Mouse (Mus musculus) liver, postnatal 0 days (tissue): ENCODE measurements around the gene Atf7ip. TPM values are rescaled to one million over a fixed set of nuclear protein-coding genes. Genes with fewer than 3 reads are reported as not detected.

Source experiments
- ATAC-seq: fragments of 200-750 bp; cut with Nextera tagmentation; 2 replicates; pipeline ENCODE4 v1.8.0; 2017; ENCODE audit warnings: mild to moderate bottlenecking, moderate library complexity
- DNase-seq: peaks from one replicate; pipeline ENCODE4 v3.0.0-alpha.2; 2016
- H3K27ac ChIP-seq: fragments of 300-500 bp; sonication (generic); 2 replicates; pipeline ENCODE4 v1.5.1; 2014; ENCODE audit warnings: antibody characterized with exemption, moderate library complexity, mild to moderate bottlenecking, low read depth
- H3K27me3 ChIP-seq: fragments of 300-500 bp; sonication (generic); 2 replicates; pipeline ENCODE4 v1.6.1; 2014; ENCODE audit warnings: low read length, control low read depth, mixed read lengths; ENCODE audit not compliant: insufficient read depth
- H3K36me3 ChIP-seq: fragments of 300-500 bp; sonication (generic); replicated peaks from 2 replicates; pipeline ENCODE4 v1.6.1; 2014; ENCODE audit warnings: mild to moderate bottlenecking, control low read depth, low read length, moderate library complexity, mixed read lengths; ENCODE audit not compliant: insufficient read depth
- H3K4me1 ChIP-seq: fragments of 300-500 bp; sonication (generic); 2 replicates; pipeline ENCODE4 v1.6.1; 2014; ENCODE audit warnings: antibody characterized with exemption, mild to moderate bottlenecking, control low read depth; ENCODE audit not compliant: insufficient read depth
- H3K4me2 ChIP-seq: fragments of 300-500 bp; sonication (generic); 2 replicates; pipeline ENCODE4 v1.6.1; 2014; ENCODE audit warnings: low read depth, mild to moderate bottlenecking, low read length, moderate library complexity, mixed read lengths
- H3K4me3 ChIP-seq: fragments of 300-500 bp; sonication (generic); 2 replicates; pipeline ENCODE4 v1.5.1; 2014; ENCODE audit warnings: low read depth, low read length
- H3K9ac ChIP-seq: fragments of 300-500 bp; sonication (generic); replicated peaks from 2 replicates; pipeline ENCODE4 v1.6.1; 2014; ENCODE audit warnings: mild to moderate bottlenecking, moderate library complexity
- H3K9me3 ChIP-seq: fragments of 300-500 bp; sonication (generic); 2 replicates; pipeline ENCODE4 v1.6.1; 2016; ENCODE audit warnings: mild to moderate bottlenecking, control low read depth, low read length, mixed read lengths
- CTCF ChIP-seq: sonication (generic); IDR thresholded peaks from 2 replicates; pipeline ENCODE4 v1.5.1; 2016; ENCODE audit warnings: antibody characterized with exemption, low read depth
- EP300 ChIP-seq: IDR thresholded peaks from 2 replicates; pipeline ENCODE4 v1.6.1; 2016; ENCODE audit warnings: antibody characterized with exemption, low read depth, mild to moderate bottlenecking
- WGBS: fragments of 180-500 bp; shearing (Covaris S2); extraction: QIAGEN DNeasy Blood & Tissue Kit; methylation state at CpG from one replicate; pipeline ENCODE4 v1.1.7; 2014; ENCODE audit not compliant: insufficient replicate concordance; 5-methylcytosine and 5-hydroxymethylcytosine counted together
- polyA plus RNA-seq: library from polyadenylated mRNA; unstranded; fragments of >200 nt; fragmentation: Nextera tagmentation; extraction: Ambion mirVana; gene quantifications from 2 replicates; pipeline ENCODE4 v1.2.1, GENCODE M21; 2015

Gene Atf7ip
- polyA plus RNA-seq, 1 experiment from 2014 or later, result 6.6 TPM

GRCm38 (mm10) chr6:136631945-136632534 is 126.1 kb downstream of the Atf7ip start:
- no peak overlapping the region for H3K4me3 ChIP-seq
- no peak for DNase-seq
- H3K9ac ChIP-seq, result no peak overlapping the region
- H3K4me1 ChIP-seq, result peaks cover 6% of the 10 kb centered on the region
- no peak for TF ChIP-seq CTCF
- TF ChIP-seq EP300, result no peak
- no peaks in the 10 kb centered on the region for H3K9me3 ChIP-seq
- no peak for ATAC-seq
- no peak overlapping the region for H3K27ac ChIP-seq
- no peaks in the 10 kb centered on the region for H3K27me3 ChIP-seq
- H3K4me2 ChIP-seq, result no peak overlapping the region
- H3K36me3 ChIP-seq, result peaks cover 6% of the 10 kb centered on the region
- WGBS, result 75% methylated on average over 13 of the region's 13 CpGs

- peaks cover 6% of the 10 kb centered on the region for H3K4me1 ChIP-seq
- DNase-seq (no peak), ATAC-seq (peak; percentile 82)
- H3K36me3 ChIP-seq, result peaks cover 6% of the 10 kb centered on the region
- no peak overlapping the region for H3K27ac ChIP-seq
- H3K4me3 ChIP-seq, result no peak overlapping the region
- no peak overlapping the region for H3K4me2 ChIP-seq
- no peaks in the 10 kb centered on the region for H3K9me3 ChIP-seq
- H3K9ac ChIP-seq, result no peak overlapping the region
- H3K27me3 ChIP-seq, result no peaks in the 10 kb centered on the region
- TF ChIP-seq EP300, result no peak
- TF ChIP-seq CTCF, result no peak
- WGBS, result 65% methylated on average over 3 of the region's 3 CpGs
Observed at GRCm38 (mm10) chr6:136633154-136633553, 127.2 kb downstream of the Atf7ip start.

- no peak for DNase-seq
Observed at GRCm38 (mm10) chr6:136633719-136634118, 127.8 kb downstream of the Atf7ip start.

GRCm38 (mm10) chr6:136634982-136635381 is 129.0 kb downstream of the Atf7ip start:
- H3K9me3 ChIP-seq, result no peaks in the 10 kb centered on the region
- no peak overlapping the region for H3K9ac ChIP-seq
- no peak for DNase-seq
- TF ChIP-seq CTCF, result peak; percentile 31
- no peak for TF ChIP-seq EP300
- peaks cover 6% of the 10 kb centered on the region for H3K36me3 ChIP-seq
- no peak for ATAC-seq
- peaks cover 8% of the 10 kb centered on the region for H3K4me1 ChIP-seq
- no peaks in the 10 kb centered on the region for H3K27me3 ChIP-seq
- H3K27ac ChIP-seq, result no peak overlapping the region
- H3K4me2 ChIP-seq, result no peak overlapping the region
- H3K4me3 ChIP-seq, result no peak overlapping the region
- 59% methylated on average over 3 of the region's 3 CpGs for WGBS

More at GRCm38 (mm10) chr6:136633719-136634118, 127.8 kb downstream of the Atf7ip start:
- Histone ChIP-seq H3K4me3 (no peak overlapping the region), H3K4me2 (no peak overlapping the region), H3K9ac (no peak overlapping the region), H3K9me3 (no peaks in the 10 kb centered on the region), H3K27me3 (no peaks in the 10 kb centered on the region), H3K36me3 (peaks cover 6% of the 10 kb centered on the region), H3K27ac (no peak overlapping the region), H3K4me1 (peaks cover 6% of the 10 kb centered on the region)
- 58% methylated on average over 6 of the region's 6 CpGs for WGBS
- TF ChIP-seq EP300 (no peak), CTCF (no peak)
- ATAC-seq, result no peak

GRCm38 (mm10) chr6:136644171-136644570 is 138.2 kb downstream of the Atf7ip start:
- peak; percentile 41 for DNase-seq
- Histone ChIP-seq H3K9me3 (0 out of 2 replicates have a peak, but pooled peaks cover 4% of the 10 kb centered on the region), H3K4me2 (no peak overlapping the region), H3K27ac (no peak overlapping the region), H3K4me1 (no peaks in the 10 kb centered on the region; the same call in 1 of the 2 replicates), H3K4me3 (no peak overlapping the region), H3K36me3 (no peaks in the 10 kb centered on the region), H3K27me3 (no peaks in the 10 kb centered on the region), H3K9ac (no peak overlapping the region)
- no peak for TF ChIP-seq EP300
- TF ChIP-seq CTCF, result peak; percentile 61
- no peak for ATAC-seq
- 78% methylated on average over 2 of the region's 2 CpGs for WGBS

- DNase-seq (no peak), ATAC-seq (peak; percentile 33; the same call in 1 of the 2 replicates)
- H3K4me3 ChIP-seq, result no peak overlapping the region
- TF ChIP-seq CTCF, result no peak
- no peak for TF ChIP-seq EP300
- peak overlapping the region; percentile 88 for H3K27ac ChIP-seq
- WGBS, result 53% methylated on average over 9 of the region's 9 CpGs
- H3K4me2 ChIP-seq, result no peak overlapping the region
- H3K27me3 ChIP-seq, result no peaks in the 10 kb centered on the region
- H3K4me1 ChIP-seq, result no peaks in the 10 kb centered on the region; the same call in 1 of the 2 replicates
- H3K36me3 ChIP-seq, result no peaks in the 10 kb centered on the region
- 0 out of 2 replicates have a peak, but pooled peaks cover 4% of the 10 kb centered on the region for H3K9me3 ChIP-seq
- no peak overlapping the region for H3K9ac ChIP-seq
Observed at GRCm38 (mm10) chr6:136645754-136646153, 139.8 kb downstream of the Atf7ip start.

GRCm38 (mm10) chr6:136646207-136646606 is 140.2 kb downstream of the Atf7ip start:
- Histone ChIP-seq H3K4me3 (no peak overlapping the region), H3K9ac (no peak overlapping the region), H3K9me3 (0 out of 2 replicates have a peak, but pooled peaks cover 4% of the 10 kb centered on the region), H3K27ac (peak overlapping the region; percentile 88), H3K4me1 (no peaks in the 10 kb centered on the region; the same call in 1 of the 2 replicates), H3K27me3 (no peaks in the 10 kb centered on the region), H3K4me2 (no peak overlapping the region), H3K36me3 (no peaks in the 10 kb centered on the region)
- TF ChIP-seq CTCF (no peak), EP300 (no peak)
- WGBS, result 69% methylated on average over 6 of the region's 6 CpGs
- no peak for DNase-seq
- ATAC-seq, result no peak
